Mouse (Mus musculus): ENCODE data around the gene Anapc2. TPM values are rescaled to one million over a fixed set of nuclear protein-coding genes. Genes with fewer than 3 reads are reported as not detected.
A peak's percentile ranks its signal among the peaks of the same experiment; 100 is the strongest.

Gene Anapc2
- total RNA-seq, 2 experiments from 2014 or later, result 78.9 to 82.8 TPM

- DNase-seq (ENCODE audit: low spot score in 2 of 2), result no peak
- intact Hi-C loops (cut with DNase I), result no loop called here
Observed at GRCm38 (mm10) chr2:25328440-25328839, 56.2 kb downstream of the Anapc2 start.

DNA sequence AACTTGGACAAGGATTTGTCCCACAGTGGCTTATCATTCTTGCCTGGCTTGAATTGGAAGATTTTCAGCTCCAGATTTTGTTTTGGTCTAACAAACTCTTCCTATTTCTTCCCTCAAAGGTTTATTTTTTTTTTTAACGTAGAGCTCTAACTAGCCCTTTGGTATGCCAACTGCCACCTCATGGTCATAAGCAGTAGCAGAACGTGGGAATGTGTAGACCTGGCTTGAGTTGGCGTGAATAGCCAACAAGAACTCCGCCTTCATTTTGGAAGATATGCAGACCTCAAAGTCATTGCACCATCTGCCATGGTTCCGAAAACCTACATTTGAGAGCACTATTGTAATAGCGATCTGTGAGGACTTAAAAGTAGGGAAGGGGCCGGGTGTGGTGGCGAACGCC is 59.2 kb downstream of the Anapc2 start:
- intact Hi-C loops (cut with DNase I), result loop anchor here (5.0 kb wide), 1 partner anchor 59 kb away; the partner anchor contains the start of genes Anapc2 and Ssna1
- DNase-seq (ENCODE audit: low spot score in 2 of 2), result no peak

GRCm38 (mm10) chr2:25332286-25333160 is 60.2 kb downstream of the Anapc2 start, which contains the start of gene Man1b1:
Gene Man1b1 (plus strand): TSS chr2:25332338.
- intact Hi-C loops (cut with DNase I), result loop anchor here (5.0 kb wide), 1 partner anchor 60 kb away; the partner anchor contains the start of genes Anapc2 and Ssna1
- DNase-seq (ENCODE audit: low spot score in 2 of 2), result peak; percentile 100

GRCm38 (mm10) chr2:25333569-25333968 is 61.3 kb downstream of the Anapc2 start:
- intact Hi-C loops (cut with DNase I), result loop anchor here (5.0 kb wide), 1 partner anchor 61 kb away; the partner anchor contains the start of genes Anapc2 and Ssna1
- DNase-seq (ENCODE audit: low spot score in 2 of 2), result no peak

Other genes with a start within 250 kb of the Anapc2 start
- 100 to 1,000 TPM; 458 to 503 TPM for gene Nsmf, start 218.1 kb upstream of the Anapc2 start, total RNA-seq (2021)
- gene Entpd8, start 192.2 kb upstream of the Anapc2 start, total RNA-seq (2021), result not detected
- gene Noxa1, start 177.3 kb upstream of the Anapc2 start, total RNA-seq (2021), result not detected
- gene Nrarp, start 91.7 kb upstream of the Anapc2 start, total RNA-seq (2021), result 10 to 100 TPM; 19.7 to 30.7 TPM
- gene Tor4a, start 75.6 kb upstream of the Anapc2 start, total RNA-seq (2021), result 1 to 10 TPM; 1.6 to 2.3 TPM
- 10 to 100 TPM; 55.4 to 58.5 TPM for gene Nelfb, start 61.0 kb upstream of the Anapc2 start, total RNA-seq (2021)
- under 1 TPM in 1 of 2 experiments, not detected in 1; 0.29 TPM for gene Stpg3, start 57.8 kb upstream of the Anapc2 start, total RNA-seq (2021)
- not detected for gene Fam166a, start 53.7 kb upstream of the Anapc2 start, total RNA-seq (2021)
- 100 to 1,000 TPM; 334 to 390 TPM for gene Tubb4b, start 47.8 kb upstream of the Anapc2 start, total RNA-seq (2021)
- gene Slc34a3, start 38.1 kb upstream of the Anapc2 start, total RNA-seq (2021), result not detected
- gene Rnf224, start 35.7 kb upstream of the Anapc2 start, total RNA-seq (2021), result not detected
- 100 to 1,000 TPM; 244 to 282 TPM for gene Rnf208, start 30.2 kb upstream of the Anapc2 start, total RNA-seq (2021)
- not detected for gene Cysrt1, start 30.0 kb upstream of the Anapc2 start, total RNA-seq (2021)
- gene AL732309.1, start 25.6 kb upstream of the Anapc2 start, total RNA-seq (2021), result 1 to 10 TPM; 1.9 to 3.2 TPM
- gene Tmem203, start 17.0 kb upstream of the Anapc2 start, total RNA-seq (2021), result 10 to 100 TPM; 32.8 to 44.3 TPM
- 10 to 100 TPM; 18.5 to 24.7 TPM for gene Tprn, start 9.9 kb upstream of the Anapc2 start, total RNA-seq (2021)
- 10 to 100 TPM; 60.1 to 68.3 TPM for gene Ssna1, start within 50 bp of the Anapc2 start, total RNA-seq (2021)
- gene Tmem210, start 15.7 kb downstream of the Anapc2 start, total RNA-seq (2021), result not detected
- gene Lrrc26, start 17.4 kb downstream of the Anapc2 start, total RNA-seq (2021), result not detected
- gene Grin1, start 46.7 kb downstream of the Anapc2 start, total RNA-seq (2021), result 100 to 1,000 TPM; 451 to 471 TPM
- 10 to 100 TPM; 57.0 to 63.7 TPM for gene Man1b1, start 59.9 kb downstream of the Anapc2 start, total RNA-seq (2021)
- gene Dpp7, start 83.9 kb downstream of the Anapc2 start, total RNA-seq (2021), result 10 to 100 TPM; 27.1 to 34.1 TPM
- 10 to 100 TPM; 17.0 to 20.8 TPM for gene Uap1l1, start 93.2 kb downstream of the Anapc2 start, total RNA-seq (2021)
- gene Sapcd2, start 99.8 kb downstream of the Anapc2 start, total RNA-seq (2021), result 1 to 10 TPM; 2.7 to 4.1 TPM
- 10 to 100 TPM; 12.0 to 13.9 TPM for gene Entpd2, start 123.4 kb downstream of the Anapc2 start, total RNA-seq (2021)
- gene Npdc1, start 126.9 kb downstream of the Anapc2 start, total RNA-seq (2021), result 100 to 1,000 TPM; 325 to 339 TPM
- under 1 TPM in 1 of 2 experiments, not detected in 1; 0.20 TPM for gene Fut7, start 150.8 kb downstream of the Anapc2 start, total RNA-seq (2021)
- gene Abca2, start 156.2 kb downstream of the Anapc2 start, total RNA-seq (2021), result 100 to 1,000 TPM; 169 to 174 TPM
- under 1 TPM in 1 of 2 experiments, not detected in 1; 0.69 TPM for gene Clic3, start 184.4 kb downstream of the Anapc2 start, total RNA-seq (2021)
- gene Paxx, start 188.6 kb downstream of the Anapc2 start, total RNA-seq (2021), result 10 to 100 TPM; 72.8 to 75.8 TPM
- gene Ptgds, start 197.6 kb downstream of the Anapc2 start, total RNA-seq (2021), result 1,000 to 10,000 TPM; 1,442 to 2,237 TPM
- not detected for gene Lcn12, start 221.4 kb downstream of the Anapc2 start, total RNA-seq (2021)
- 100 to 1,000 TPM; 107 to 127 TPM for gene Fbxw5, start 228.3 kb downstream of the Anapc2 start, total RNA-seq (2021)
- gene C8g, start 229.2 kb downstream of the Anapc2 start, total RNA-seq (2021), result 1 to 10 TPM; 1.0 to 1.6 TPM

Data from left cerebral cortex, postnatal 36 days (tissue).